Mouse (Mus musculus) right cerebral cortex, postnatal 10 days (tissue): ENCODE data around the gene Cldn9.

Experiments used
- DNase-seq, 2 experiments: peaks; one replicate each; pipeline ENCODE4 v3.0.0; 2021; ENCODE audit warnings: low spot score in 2 of 2

Gene Cldn9

GRCm38 (mm10) chr17:23651363-23651762 is 32.5 kb downstream of the Cldn9 start:
- DNase-seq, result no peak

GRCm38 (mm10) chr17:23645894-23646293 is 37.9 kb downstream of the Cldn9 start:
- DNase-seq, result no peak

- no peak for DNase-seq
Measured at GRCm38 (mm10) chr17:23644613-23645495, 39.0 kb downstream of the Cldn9 start, which contains the start of gene Mmp25. Gene Mmp25, minus strand, starts transcription at chr17:23645277.
